ENCODE assay signal across 7 mouse cellular contexts in the genomic region with DNA sequence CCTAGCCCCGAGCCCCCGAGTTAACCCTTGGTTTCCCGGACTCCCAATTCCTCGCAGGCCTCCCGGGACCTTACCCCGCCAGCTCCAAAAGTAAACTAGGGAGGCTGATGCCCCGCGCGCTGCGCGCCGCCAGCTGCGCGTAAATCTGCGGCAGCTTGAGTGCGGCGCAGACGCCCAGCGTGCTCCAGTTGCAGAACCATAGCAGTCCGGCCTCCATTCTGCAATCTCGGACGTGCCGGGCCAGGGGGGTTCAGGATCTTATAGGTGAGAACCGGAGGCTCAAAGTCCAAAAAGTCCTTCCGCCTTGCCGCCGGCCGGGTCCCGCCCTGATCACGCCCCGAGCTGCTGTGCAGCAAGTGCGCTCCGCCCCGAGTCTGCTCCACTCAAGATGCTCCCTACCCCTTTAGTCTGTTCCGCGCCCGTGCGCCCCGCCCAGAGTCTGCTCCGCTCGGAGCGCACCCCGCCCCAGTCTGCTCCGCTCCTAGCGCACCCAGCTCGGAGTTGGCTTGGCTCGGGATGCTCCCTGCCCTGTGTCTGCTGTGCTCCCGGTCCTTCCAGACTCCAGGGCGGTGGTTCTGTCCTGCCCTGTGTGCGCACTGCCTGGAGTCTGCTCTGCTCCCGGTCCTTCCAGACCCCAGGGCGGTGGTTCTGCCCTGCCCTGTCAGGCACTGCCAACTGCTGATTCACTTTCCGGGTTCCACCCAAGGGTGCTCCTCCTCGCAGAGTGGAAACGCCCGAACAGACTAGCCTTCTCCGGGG. TPM values are rescaled to one million over a fixed set of nuclear protein-coding genes. Genes with fewer than 3 reads are reported as not detected.
DNase-seq lines count a peak whose midpoint lies in the region; ATAC-seq and TF ChIP-seq lines count a peak whose summit lies in the region.

Gene Pqlc3 (minus strand): TSS at position 670 of the 759 bp plus-strand sequence.

- no peaks in the 10 kb centered on the region for H3K36me3 ChIP-seq in intestine, embryonic 16.5 days (ENCODE audit: control insufficient read depth, insufficient read depth, low read length)
- H3K36me3 ChIP-seq in midbrain, embryonic 11.5 days (ENCODE audit: control insufficient read depth, insufficient read depth, low read length): no peaks in the 10 kb centered on the region
- H3K36me3 ChIP-seq in small intestine, adult 2 months (ENCODE audit: control insufficient read depth, insufficient read depth, low read length): 0 out of 2 replicates have a peak, but pooled peaks cover 2% of the 10 kb centered on the region

- no peaks in the 10 kb centered on the region for H3K27me3 ChIP-seq in intestine, embryonic 16.5 days (replicated peaks; ENCODE audit: control insufficient read depth, insufficient read depth, low read length)
- H3K27me3 ChIP-seq in midbrain, embryonic 11.5 days (ENCODE audit: control insufficient read depth, insufficient read depth, low read length): peaks cover 19% of the 10 kb centered on the region
- no peaks in the 10 kb centered on the region for H3K27me3 ChIP-seq in small intestine, adult 2 months (ENCODE audit: control insufficient read depth, insufficient read depth, low read length)

- H3K4me1 ChIP-seq in intestine, embryonic 16.5 days (ENCODE audit: control insufficient read depth, insufficient read depth, low read length): 0 out of 2 replicates have a peak, but pooled peaks cover 9% of the 10 kb centered on the region
- peaks cover 9% of the 10 kb centered on the region for H3K4me1 ChIP-seq in midbrain, embryonic 11.5 days (ENCODE audit: control insufficient read depth, insufficient read depth, low read length)
- H3K4me1 ChIP-seq in small intestine, adult 2 months (ENCODE audit: control insufficient read depth, insufficient read depth, insufficient read length, low read length): peaks cover 15% of the 10 kb centered on the region

- H3K4me3 ChIP-seq in intestine, embryonic 16.5 days (ENCODE audit: low read length): peak within 1 kb of the TSS; percentile 53
- peak within 1 kb of the TSS; percentile 46 for H3K4me3 ChIP-seq in midbrain, embryonic 11.5 days (ENCODE audit: low read depth, low read length)
- H3K4me3 ChIP-seq in small intestine, adult 2 months (ENCODE audit: low read depth, low read length): peak within 1 kb of the TSS; percentile 78

- TF ChIP-seq POLR2A in small intestine, adult 2 months (IDR thresholded peaks at IDR 0.05; ENCODE audit: low read depth, low read length): no peak

- WGBS in intestine, embryonic 16.5 days: 1% methylated on average over 57 of the region's 57 CpGs
- WGBS in midbrain, embryonic 11.5 days: 1% methylated on average over 57 of the region's 57 CpGs
- WGBS in small intestine, adult 2 months: under 1% methylated on average over 57 of the region's 57 CpGs

- peak within 1 kb of the TSS; percentile 67 for H3K27ac ChIP-seq in intestine, embryonic 16.5 days (ENCODE audit: low read length)
- H3K27ac ChIP-seq in midbrain, embryonic 11.5 days (ENCODE audit: low read depth, low read length): no peak within 1 kb of the TSS
- H3K27ac ChIP-seq in small intestine, adult 2 months (ENCODE audit: insufficient read depth, low read depth, low read length): peak within 1 kb of the TSS; percentile 88

- peak within 1 kb of the TSS; percentile 81 for H3K4me2 ChIP-seq in intestine, embryonic 16.5 days (ENCODE audit: low read depth, low read length)
- H3K4me2 ChIP-seq in midbrain, embryonic 11.5 days: peak within 1 kb of the TSS; percentile 82

- peak; percentile 83 to 86 for DNase-seq in adrenal gland, adult 18-20 months (ENCODE audit: low spot score in 2 of 2)
- peak; percentile 77 for DNase-seq in embryo, embryonic 9.5 days (ENCODE audit: extremely low spot score)
- no peak for DNase-seq in gonadal fat pad, adult 2 months (ENCODE audit: low read depth)
- DNase-seq in left cerebral cortex, postnatal 4 days: peak; percentile 58
- peak; percentile 97 for DNase-seq in midbrain, embryonic 11.5 days (ENCODE audit: low spot score, missing footprints)

- ATAC-seq in intestine, embryonic 16.5 days: peak; percentile 99
- ATAC-seq in midbrain, embryonic 11.5 days (ENCODE audit: low FRiP score): peak; percentile 90

- TF ChIP-seq CTCF in small intestine, adult 2 months (IDR thresholded peaks at IDR 0.05; ENCODE audit: extremely low read depth, insufficient read length, insufficient replicate concordance, low read depth, low read length): no peak

- intact Hi-C loops in left cerebral cortex, postnatal 4 days (cut with DNase I): loop anchor here (10.0 kb wide), 1 partner anchor 275 kb away; no protein-coding TSS in a partner anchor

- peak within 1 kb of the TSS; percentile 66 for H3K9ac ChIP-seq in intestine, embryonic 16.5 days (ENCODE audit: low read depth, low read length)
- H3K9ac ChIP-seq in midbrain, embryonic 11.5 days (ENCODE audit: low read length): peak within 1 kb of the TSS; percentile 33

- no peaks in the 10 kb centered on the region for H3K9me3 ChIP-seq in intestine, embryonic 16.5 days (ENCODE audit: control insufficient read depth, low read length)
- no peaks in the 10 kb centered on the region for H3K9me3 ChIP-seq in midbrain, embryonic 11.5 days (ENCODE audit: control insufficient read depth, low read length)

RNA-seq across cellular contexts. Expression of gene Pqlc3, which starts in this region (rescaled TPM):
- total RNA-seq in adrenal gland, adult 18-20 months (2021): 10 to 100 TPM; 10.7 to 11.4 TPM
- 36.9 and 54.2 TPM in 2 replicates for polyA plus RNA-seq in gonadal fat pad, adult 2 months (2012; rRNA removed)
- 14.4 and 15.4 TPM in 2 replicates for polyA plus RNA-seq in intestine, embryonic 16.5 days (2015; fragmentation: Nextera tagmentation; extraction: Ambion mirVana)
- 1 to 10 TPM in 1 of 2 experiments, under 1 TPM in 1; 0.68 to 1.1 TPM for total RNA-seq in left cerebral cortex, postnatal 4 days (2021)
- polyA plus RNA-seq in midbrain, embryonic 11.5 days (2014; fragmentation: Nextera tagmentation; extraction: Ambion mirVana): 3.0 and 3.1 TPM in 2 replicates
- 67.4 and 68.2 TPM in 2 replicates for polyA plus RNA-seq in small intestine, adult 2 months (2012; rRNA removed)

Comparison
In these comparisons a context has a peak if more than half of its experiments do, and no peak if none do; other contexts are left out.
1. RNA of gene Pqlc3 (total RNA-seq): 10.7 to 11.4 TPM in adrenal gland, adult 18-20 months; 0.68 to 1.1 TPM in left cerebral cortex, postnatal 4 days; every median in the first group is over 4 times any median in the second.
2. Peak in every context shown above with its lines, with median percentiles within 50 percentile points of each other: H3K4me3 ChIP-seq.